Mouse (Mus musculus): ENCODE measurements at regions not wholly inside any gene's neighbourhood (a gene's known extent, or its start where the extent isn't known, plus 50 kb on each side); places are given as distances from the start of the nearest gene placed in this dataset.

DNA sequence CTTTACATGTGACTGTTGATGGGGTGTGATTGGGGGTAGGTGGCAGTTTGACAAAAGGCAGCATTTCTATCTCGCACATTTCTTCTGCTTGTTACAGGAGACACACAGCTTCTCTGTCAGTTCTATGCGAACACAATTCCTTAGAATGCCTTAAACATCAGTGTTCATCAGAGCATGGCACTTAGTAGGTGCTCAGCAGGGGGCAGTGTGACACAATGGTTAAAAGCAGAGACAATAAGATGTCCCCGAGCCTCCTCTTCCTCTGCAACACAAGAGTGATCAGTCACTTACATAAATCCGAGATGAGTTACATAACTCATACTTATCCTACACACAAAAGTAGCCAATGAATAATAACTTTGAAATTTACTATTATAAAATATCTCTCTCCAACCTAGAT, 688.1 kb downstream of the Gm826 start:
- no peaks in the 10 kb centered on the region for H3K79me2 ChIP-seq (ENCODE audit: control insufficient read depth, insufficient read depth, low read length, poor library complexity)
- H3K9me3 ChIP-seq (replicated peaks; ENCODE audit: insufficient read depth, low read length): no peaks in the 10 kb centered on the region
- H3K4me3 ChIP-seq (ENCODE audit: control insufficient read depth in 1 of 2, insufficient read depth in 1 of 2, low read depth in 2 of 2, low read length in 2 of 2): no peak overlapping the region
- no peak overlapping the region for H3K27ac ChIP-seq (ENCODE audit: control insufficient read depth, low read depth, low read length)
- no peak for DNase-seq (ENCODE audit: low read depth, low spot score)
- H3K36me3 ChIP-seq (ENCODE audit: control insufficient read depth in 1 of 2, insufficient read depth in 2 of 2, low read length in 2 of 2): no peaks in the 10 kb centered on the region
- H3K27me3 ChIP-seq (ENCODE audit: control insufficient read depth in 1 of 2, insufficient read depth in 2 of 2, low read length in 2 of 2): no peaks in the 10 kb centered on the region
- TF ChIP-seq POLR2AphosphoS2 (IDR thresholded peaks at IDR 0.05; ENCODE audit: low read length): no peak
- no peak for TF ChIP-seq USF2 (IDR thresholded peaks at IDR 0.05; ENCODE audit: borderline replicate concordance in 1 of 2, insufficient read depth in 1 of 2, low read depth in 1 of 2, low read length in 2 of 2)
- no peak for TF ChIP-seq ZKSCAN1 (IDR thresholded peaks at IDR 0.05; ENCODE audit: low read depth, low read length)
- no peak for TF ChIP-seq TCF12 (IDR thresholded peaks at IDR 0.05; ENCODE audit: low read depth, low read length)
- TF ChIP-seq GABPA (IDR thresholded peaks at IDR 0.05; ENCODE audit: low read depth, low read length): no peak
- TF ChIP-seq NELFE (IDR thresholded peaks at IDR 0.05; ENCODE audit: low read depth, low read length): no peak
- no peak for TF ChIP-seq MAZ (IDR thresholded peaks at IDR 0.05; ENCODE audit: low read depth, low read length)
- TF ChIP-seq CHD1 (IDR thresholded peaks at IDR 0.05; ENCODE audit: low read depth, low read length): no peak
- TF ChIP-seq ELF1 (IDR thresholded peaks at IDR 0.05; ENCODE audit: low read depth, low read length): no peak
- no peak for TF ChIP-seq NRF1 (IDR thresholded peaks at IDR 0.05; ENCODE audit: insufficient read depth, low read depth, low read length, poor library complexity, severe bottlenecking)
- no peak for TF ChIP-seq ZNF384 (IDR thresholded peaks at IDR 0.05; ENCODE audit: low read depth, low read length)
- no peak for TF ChIP-seq MAX (IDR thresholded peaks at IDR 0.05; ENCODE audit: low read length)
- TF ChIP-seq UBTF (IDR thresholded peaks at IDR 0.05; ENCODE audit: borderline replicate concordance, insufficient read depth, low read depth, low read length): no peak
- TF ChIP-seq MXI1 (IDR thresholded peaks at IDR 0.05; ENCODE audit: low read depth, low read length): no peak
- no peak for TF ChIP-seq POLR2AphosphoS5 (IDR thresholded peaks at IDR 0.05; ENCODE audit: borderline replicate concordance, low read depth, low read length)
- no peak for TF ChIP-seq EP300 (IDR thresholded peaks at IDR 0.05; ENCODE audit: low read depth in 1 of 2, low read length in 2 of 2)
- H3K4me1 ChIP-seq (ENCODE audit: control insufficient read depth in 1 of 2, insufficient read depth in 2 of 2, low read length in 2 of 2): no peaks in the 10 kb centered on the region
- no peak overlapping the region for H3K9ac ChIP-seq (ENCODE audit: control insufficient read depth, low read depth, low read length, poor library complexity, severe bottlenecking)

DNA sequence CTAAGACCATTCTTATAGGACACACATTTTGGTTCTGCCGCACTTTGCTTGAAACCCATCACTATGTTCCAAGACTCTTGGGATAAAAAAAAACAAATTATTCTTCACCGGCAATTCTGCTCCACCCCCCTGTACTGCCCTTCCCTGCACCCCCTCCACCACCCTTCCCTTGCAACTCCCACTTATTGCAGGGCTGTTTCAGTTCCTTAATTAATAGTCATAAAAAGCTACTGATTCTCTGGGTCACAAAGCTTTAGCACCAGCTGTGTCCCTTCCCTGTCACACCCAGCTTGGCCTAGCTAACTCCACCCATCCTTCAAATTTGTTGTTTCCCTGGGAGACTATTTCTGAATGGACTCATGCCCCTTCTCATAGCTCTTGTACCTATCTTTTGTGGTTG, 687.4 kb downstream of the Gm826 start:
- Histone ChIP-seq H3K79me2 (ENCODE audit: control insufficient read depth, insufficient read depth, low read length, poor library complexity) (no peaks in the 10 kb centered on the region), H3K9me3 (replicated peaks; ENCODE audit: insufficient read depth, low read length) (no peaks in the 10 kb centered on the region), H3K27ac (ENCODE audit: control insufficient read depth, low read depth, low read length) (no peak overlapping the region), H3K4me3 (ENCODE audit: control insufficient read depth in 1 of 2, insufficient read depth in 1 of 2, low read depth in 2 of 2, low read length in 2 of 2) (no peak overlapping the region), H3K27me3 (ENCODE audit: control insufficient read depth in 1 of 2, insufficient read depth in 2 of 2, low read length in 2 of 2) (no peaks in the 10 kb centered on the region), H3K36me3 (ENCODE audit: control insufficient read depth in 1 of 2, insufficient read depth in 2 of 2, low read length in 2 of 2) (no peaks in the 10 kb centered on the region), H3K4me1 (ENCODE audit: control insufficient read depth in 1 of 2, insufficient read depth in 2 of 2, low read length in 2 of 2) (no peaks in the 10 kb centered on the region), H3K9ac (ENCODE audit: control insufficient read depth, low read depth, low read length, poor library complexity, severe bottlenecking) (no peak overlapping the region)
- no peak for DNase-seq (ENCODE audit: low read depth, low spot score)
- no peak for TF ChIP-seq NRF1 (IDR thresholded peaks at IDR 0.05; ENCODE audit: insufficient read depth, low read depth, low read length, poor library complexity, severe bottlenecking)
- no peak for TF ChIP-seq SIN3A (IDR thresholded peaks at IDR 0.05; ENCODE audit: low read length)
- TF ChIP-seq POLR2AphosphoS5 (IDR thresholded peaks at IDR 0.05; ENCODE audit: borderline replicate concordance, low read depth, low read length): no peak
- TF ChIP-seq ZC3H11A (IDR thresholded peaks at IDR 0.05; ENCODE audit: low read depth, low read length): no peak
- no peak for TF ChIP-seq GATA1 (IDR thresholded peaks at IDR 0.05; ENCODE audit: low read depth, low read length)
- TF ChIP-seq ELF1 (IDR thresholded peaks at IDR 0.05; ENCODE audit: low read depth, low read length): no peak
- TF ChIP-seq MAZ (IDR thresholded peaks at IDR 0.05; ENCODE audit: low read depth, low read length): no peak
- no peak for TF ChIP-seq HCFC1 (IDR thresholded peaks at IDR 0.05; ENCODE audit: low read depth, low read length)
- no peak for TF ChIP-seq POLR2A (IDR thresholded peaks at IDR 0.05; ENCODE audit: control insufficient read depth in 1 of 2, insufficient read depth in 1 of 2, low read depth in 1 of 2, low read length in 2 of 2, poor library complexity in 1 of 2)
- TF ChIP-seq SMC3 (IDR thresholded peaks at IDR 0.05; ENCODE audit: low read depth, low read length): no peak
- no peak for TF ChIP-seq TCF12 (IDR thresholded peaks at IDR 0.05; ENCODE audit: low read depth, low read length)
- TF ChIP-seq TBP (IDR thresholded peaks at IDR 0.05; ENCODE audit: low read depth, low read length): no peak
- no peak for TF ChIP-seq EP300 (IDR thresholded peaks at IDR 0.05; ENCODE audit: low read depth in 1 of 2, low read length in 2 of 2)
- no peak for TF ChIP-seq KAT2A (conservative IDR thresholded peaks at IDR 0.05; ENCODE audit: low read depth, low read length)
- TF ChIP-seq CTCF (IDR thresholded peaks at IDR 0.05 in 2 of 3, conservative IDR thresholded peaks at IDR 0.05 in 1 of 3; ENCODE audit: control insufficient read depth in 1 of 3, insufficient read depth in 1 of 3, low read depth in 2 of 3, low read length in 3 of 3, poor library complexity in 1 of 3, severe bottlenecking in 1 of 3): no peak
- TF ChIP-seq GABPA (IDR thresholded peaks at IDR 0.05; ENCODE audit: low read depth, low read length): no peak
- TF ChIP-seq MAX (IDR thresholded peaks at IDR 0.05; ENCODE audit: low read length): no peak
- TF ChIP-seq CHD1 (IDR thresholded peaks at IDR 0.05; ENCODE audit: low read depth, low read length): no peak
